Mouse (Mus musculus) embryonic facial prominence, embryonic 14.5 days (tissue): ENCODE measurements around the gene Rsph1. TPM values are rescaled to one million over a fixed set of nuclear protein-coding genes. Genes with fewer than 3 reads are reported as not detected.

Experiments
- ATAC-seq: fragments of 200-750 bp; cut with Nextera tagmentation; 2 replicates; pipeline ENCODE4 v1.8.0; 2017; ENCODE audit warnings: low read depth, moderate number of reproducible peaks, moderate TSS enrichment
- DNase-seq: peaks from one replicate; pipeline ENCODE4 v3.0.0-alpha.2; 2015; ENCODE audit warnings: low spot score
- H3K27ac ChIP-seq: fragments of 300-500 bp; sonication (generic); replicated peaks from 2 replicates; pipeline ENCODE4 v1.5.1; 2014; ENCODE audit warnings: low read depth, mild to moderate bottlenecking, low read length, moderate library complexity
- H3K27me3 ChIP-seq: fragments of 300-500 bp; sonication (generic); replicated peaks from 2 replicates; pipeline ENCODE4 v1.6.1; 2014; ENCODE audit warnings: low read length; ENCODE audit not compliant: control insufficient read depth, insufficient read depth
- H3K36me3 ChIP-seq: fragments of 300-500 bp; sonication (generic); 2 replicates; pipeline ENCODE4 v1.6.1; 2014; ENCODE audit warnings: low read length, mixed read lengths; ENCODE audit not compliant: control insufficient read depth, insufficient read depth
- H3K4me1 ChIP-seq: fragments of 300-500 bp; sonication (generic); 2 replicates; pipeline ENCODE4 v1.6.1; 2014; ENCODE audit warnings: antibody characterized with exemption, low read length; ENCODE audit not compliant: control insufficient read depth, insufficient read depth
- H3K4me2 ChIP-seq: fragments of 300-500 bp; sonication (generic); 2 replicates; pipeline ENCODE4 v1.6.1; 2014; ENCODE audit warnings: low read depth, mild to moderate bottlenecking, low read length, moderate library complexity, mixed read lengths
- H3K4me3 ChIP-seq: fragments of 300-500 bp; sonication (generic); 2 replicates; pipeline ENCODE4 v1.5.1; 2014; ENCODE audit warnings: low read depth, mild to moderate bottlenecking, low read length
- H3K9ac ChIP-seq: fragments of 300-500 bp; sonication (generic); 2 replicates; pipeline ENCODE4 v1.6.1; 2014; ENCODE audit warnings: low read depth, mild to moderate bottlenecking, low read length, moderate library complexity, mixed read lengths
- H3K9me3 ChIP-seq: fragments of 300-500 bp; sonication (generic); 2 replicates; pipeline ENCODE4 v1.6.1; 2016; ENCODE audit warnings: low read length; ENCODE audit not compliant: control insufficient read depth
- WGBS: fragments of 180-500 bp; shearing (Covaris S2); extraction: QIAGEN DNeasy Blood & Tissue Kit; methylation state at CpG from one replicate; pipeline ENCODE4 v1.1.7; 2014; 5-methylcytosine and 5-hydroxymethylcytosine counted together
- polyA plus RNA-seq: library from polyadenylated mRNA; unstranded; fragments of >200 nt; fragmentation: Nextera tagmentation; extraction: Ambion mirVana; gene quantifications from 2 replicates; pipeline ENCODE4 v1.2.1, GENCODE M21; 2014

The Rsph1 gene
- polyA plus RNA-seq, 1 experiment from 2014 or later, result 7.8 TPM

GRCm38 (mm10) chr17:31268016-31268415 is 9.2 kb downstream of the Rsph1 start:
- no peaks in the 10 kb centered on the region for H3K9me3 ChIP-seq
- 0 out of 2 replicates have a peak, but pooled peaks cover 3% of the 10 kb centered on the region for H3K4me1 ChIP-seq
- DNase-seq (no peak), ATAC-seq (no peak)
- H3K27ac ChIP-seq, result no peak overlapping the region
- no peak overlapping the region for H3K9ac ChIP-seq
- H3K4me3 ChIP-seq, result no peak overlapping the region
- 81% methylated on average over 1 of the region's 1 CpGs for WGBS
- H3K36me3 ChIP-seq, result no peaks in the 10 kb centered on the region
- no peak overlapping the region for H3K4me2 ChIP-seq
- H3K27me3 ChIP-seq, result no peaks in the 10 kb centered on the region

DNA sequence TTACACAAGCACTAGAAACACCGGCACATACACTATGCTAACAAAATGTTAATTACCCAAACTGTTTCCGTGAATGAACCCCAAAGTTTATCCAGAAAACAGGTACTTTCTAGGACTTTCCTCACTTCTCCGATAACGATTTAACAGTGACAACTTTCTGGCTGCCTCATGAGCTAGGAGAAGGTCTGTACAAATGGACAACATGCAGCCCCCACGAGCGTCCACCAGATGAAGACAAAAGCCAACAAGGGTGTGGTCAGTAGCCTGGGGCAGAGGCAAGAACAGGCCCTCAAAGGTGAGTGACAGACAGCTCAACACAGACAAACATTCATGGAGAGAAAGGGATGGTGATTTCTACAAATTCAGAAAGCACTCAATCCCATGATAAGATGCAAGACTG is 9.6 kb downstream of the Rsph1 start:
- Histone ChIP-seq H3K9me3 (no peaks in the 10 kb centered on the region), H3K27ac (no peak overlapping the region), H3K4me1 (0 out of 2 replicates have a peak, but pooled peaks cover 3% of the 10 kb centered on the region), H3K4me3 (no peak overlapping the region), H3K4me2 (no peak overlapping the region), H3K27me3 (no peaks in the 10 kb centered on the region), H3K36me3 (no peaks in the 10 kb centered on the region), H3K9ac (no peak overlapping the region)
- ATAC-seq (no peak), DNase-seq (no peak)
- 73% methylated on average over 6 of the region's 6 CpGs for WGBS

- H3K27ac ChIP-seq, result no peak overlapping the region
- no peak overlapping the region for H3K4me3 ChIP-seq
- DNase-seq (no peak), ATAC-seq (no peak)
- 0 out of 2 replicates have a peak, but pooled peaks cover 3% of the 10 kb centered on the region for H3K4me1 ChIP-seq
- H3K27me3 ChIP-seq, result no peaks in the 10 kb centered on the region
- no peaks in the 10 kb centered on the region for H3K36me3 ChIP-seq
- no peak overlapping the region for H3K4me2 ChIP-seq
- H3K9me3 ChIP-seq, result no peaks in the 10 kb centered on the region
- WGBS, result 54% methylated on average over 4 of the region's 4 CpGs
- H3K9ac ChIP-seq, result no peak overlapping the region
These were observed 10.0 kb downstream of the Rsph1 start for GRCm38 (mm10) chr17:31267138-31267537.

DNA sequence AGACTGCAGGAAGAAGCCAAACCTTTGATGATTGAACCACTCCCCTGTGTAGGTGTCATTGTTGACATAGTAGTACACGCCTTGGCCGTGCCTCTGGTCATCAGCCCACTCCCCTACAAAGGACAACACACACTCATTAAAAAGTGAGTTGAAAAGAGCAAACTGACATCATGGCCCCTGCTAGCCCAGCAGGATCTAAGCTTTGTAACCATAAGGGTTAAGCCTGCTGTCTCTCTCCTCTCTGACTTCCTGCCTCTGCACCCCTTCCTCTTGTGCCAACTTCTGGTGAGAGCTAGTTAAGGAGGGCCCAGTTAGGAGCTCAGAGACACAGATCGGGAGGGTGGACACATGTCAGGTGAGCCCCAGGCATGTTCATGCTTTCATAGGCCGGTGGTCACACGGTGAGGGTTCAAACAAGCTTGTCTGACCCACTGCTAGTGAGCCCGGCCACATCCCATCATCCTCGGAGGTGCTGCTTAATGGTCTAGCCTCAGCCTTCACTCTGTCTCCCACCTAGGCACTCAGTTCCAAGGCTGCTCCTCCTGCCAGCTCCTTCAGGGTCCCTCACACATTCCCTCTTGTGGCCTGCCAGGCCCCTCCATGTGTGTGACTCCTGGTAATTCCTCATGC is 10.7 kb downstream of the Rsph1 start:
- 81% methylated on average over 7 of the region's 7 CpGs for WGBS
- Histone ChIP-seq H3K9me3 (no peaks in the 10 kb centered on the region), H3K9ac (no peak overlapping the region), H3K27me3 (no peaks in the 10 kb centered on the region), H3K4me1 (0 out of 2 replicates have a peak, but pooled peaks cover 3% of the 10 kb centered on the region), H3K27ac (no peak overlapping the region), H3K4me2 (no peak overlapping the region), H3K4me3 (no peak overlapping the region), H3K36me3 (no peaks in the 10 kb centered on the region)
- ATAC-seq (no peak), DNase-seq (no peak)

- no peak overlapping the region for H3K9ac ChIP-seq
- no peaks in the 10 kb centered on the region for H3K36me3 ChIP-seq
- 0 out of 2 replicates have a peak, but pooled peaks cover 3% of the 10 kb centered on the region for H3K4me1 ChIP-seq
- no peaks in the 10 kb centered on the region for H3K27me3 ChIP-seq
- no peak for DNase-seq
- no peaks in the 10 kb centered on the region for H3K9me3 ChIP-seq
- no peak overlapping the region for H3K4me2 ChIP-seq
- no peak for ATAC-seq
- H3K27ac ChIP-seq, result no peak overlapping the region
- no peak overlapping the region for H3K4me3 ChIP-seq
- 89% methylated on average over 9 of the region's 9 CpGs for WGBS
These were observed 11.4 kb downstream of the Rsph1 start for GRCm38 (mm10) chr17:31265831-31266230.

- Histone ChIP-seq H3K27me3 (no peaks in the 10 kb centered on the region), H3K36me3 (no peaks in the 10 kb centered on the region), H3K9me3 (no peaks in the 10 kb centered on the region), H3K27ac (no peak overlapping the region), H3K9ac (no peak overlapping the region), H3K4me1 (0 out of 2 replicates have a peak, but pooled peaks cover 3% of the 10 kb centered on the region), H3K4me3 (no peak overlapping the region), H3K4me2 (no peak overlapping the region)
- WGBS, result 8% methylated on average over 3 of the region's 3 CpGs
- DNase-seq, result peak; percentile 69
- peak; percentile 65; the same call in 1 of the 2 replicates for ATAC-seq
These were observed 12.0 kb downstream of the Rsph1 start for GRCm38 (mm10) chr17:31265171-31265572.

DNA sequence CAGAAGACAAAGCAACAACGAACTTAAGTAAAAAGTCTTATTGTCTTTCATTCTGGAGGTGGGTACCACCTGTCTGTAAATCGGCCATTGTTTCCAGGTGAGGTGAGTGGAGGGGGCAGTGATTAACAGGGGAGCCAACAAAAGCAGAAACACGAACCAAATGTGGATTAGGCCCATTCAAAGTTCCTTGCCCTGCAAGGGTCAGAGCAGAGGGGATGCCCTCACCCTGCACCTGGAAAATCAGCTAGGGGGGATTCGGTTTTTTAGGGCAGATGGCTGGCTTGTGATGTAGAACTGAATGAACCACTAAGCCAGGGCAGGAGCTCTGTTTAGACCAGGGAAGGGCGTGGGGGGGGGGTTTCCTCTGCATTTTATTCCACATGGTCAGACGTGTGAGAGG is 12.8 kb downstream of the Rsph1 start:
- Histone ChIP-seq H3K9me3 (no peaks in the 10 kb centered on the region), H3K4me1 (0 out of 2 replicates have a peak, but pooled peaks cover 3% of the 10 kb centered on the region), H3K4me2 (no peak overlapping the region), H3K4me3 (no peak overlapping the region), H3K27me3 (no peaks in the 10 kb centered on the region), H3K36me3 (no peaks in the 10 kb centered on the region), H3K27ac (no peak overlapping the region), H3K9ac (no peak overlapping the region)
- 42% methylated on average over 6 of the region's 6 CpGs for WGBS
- peak; percentile 18; the same call in 1 of the 2 replicates for ATAC-seq
- no peak for DNase-seq

DNA sequence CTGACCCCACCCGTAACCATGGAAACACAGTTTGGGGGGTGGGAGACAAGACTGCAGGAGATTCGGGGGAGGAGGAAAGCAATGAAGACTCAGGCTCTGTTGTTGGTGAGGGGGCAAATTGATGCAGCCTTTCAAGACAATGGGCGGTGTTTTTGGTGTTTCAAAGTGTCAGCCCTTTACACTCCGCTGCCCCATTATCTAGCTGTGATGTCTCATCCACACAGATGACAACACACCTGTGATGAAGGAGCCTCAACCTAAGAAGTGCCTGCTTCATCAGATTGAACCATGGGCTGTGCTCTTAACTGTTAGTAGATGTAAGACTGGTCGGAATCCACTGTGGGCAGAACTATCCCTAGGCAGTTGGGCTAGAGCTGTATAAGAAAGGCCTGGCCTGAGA is 13.4 kb downstream of the Rsph1 start:
- Histone ChIP-seq H3K4me3 (no peak overlapping the region), H3K4me2 (no peak overlapping the region), H3K36me3 (no peaks in the 10 kb centered on the region), H3K9me3 (no peaks in the 10 kb centered on the region), H3K4me1 (0 out of 2 replicates have a peak, but pooled peaks cover 3% of the 10 kb centered on the region), H3K27ac (no peak overlapping the region), H3K27me3 (no peaks in the 10 kb centered on the region), H3K9ac (no peak overlapping the region)
- DNase-seq (no peak), ATAC-seq (no peak)
- WGBS, result 94% methylated on average over 5 of the region's 5 CpGs

DNA sequence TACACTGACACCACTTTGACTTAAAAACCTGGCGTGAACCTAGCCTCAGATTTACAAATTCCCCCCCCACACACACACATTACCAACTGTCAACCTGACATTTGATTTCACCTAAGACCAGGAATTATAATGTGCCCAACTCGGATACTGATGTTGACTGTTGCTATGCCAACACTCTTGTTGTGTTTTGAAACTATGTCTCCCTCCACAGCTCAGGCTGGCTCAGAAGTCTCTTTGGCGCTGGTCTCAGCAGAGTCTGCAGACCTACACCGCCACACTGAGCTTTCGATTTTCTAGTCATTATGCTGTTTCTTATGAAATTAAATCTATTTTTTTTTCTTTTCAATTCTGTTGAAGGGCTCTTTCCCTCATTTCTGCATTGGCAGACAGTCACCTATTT is 14.5 kb downstream of the Rsph1 start:
- Histone ChIP-seq H3K27me3 (no peaks in the 10 kb centered on the region), H3K36me3 (no peaks in the 10 kb centered on the region), H3K4me1 (0 out of 2 replicates have a peak, but pooled peaks cover 3% of the 10 kb centered on the region), H3K9me3 (no peaks in the 10 kb centered on the region), H3K9ac (no peak overlapping the region), H3K27ac (no peak overlapping the region), H3K4me3 (no peak overlapping the region), H3K4me2 (no peak overlapping the region)
- ATAC-seq (no peak), DNase-seq (no peak)
- 58% methylated on average over 5 of the region's 5 CpGs for WGBS
